Mouse (Mus musculus) neural tube, embryonic 10.5 days (tissue): ENCODE data around the gene Flt3.
A peak's percentile ranks its signal among the peaks of the same experiment; 100 is the strongest.

Experiments
- DNase-seq: peaks from one replicate; pipeline ENCODE4 v3.0.0-alpha.2; 2017; ENCODE audit warnings: low spot score; ENCODE audit errors: extremely low spot score

Gene Flt3

GRCm38 (mm10) chr5:147354985-147355384, 45.3 kb downstream of the Flt3 start:
- no peak for DNase-seq

- no peak for DNase-seq
Measured at GRCm38 (mm10) chr5:147354161-147354780, 46.0 kb downstream of the Flt3 start.

GRCm38 (mm10) chr5:147351931-147352330, 48.4 kb downstream of the Flt3 start:
- DNase-seq, result no peak

- no peak for DNase-seq
Measured at GRCm38 (mm10) chr5:147345981-147346380, 54.3 kb downstream of the Flt3 start.

GRCm38 (mm10) chr5:147343904-147344303, 56.4 kb downstream of the Flt3 start:
- no peak for DNase-seq

- DNase-seq, result no peak
Measured at GRCm38 (mm10) chr5:147342901-147343300, 57.4 kb downstream of the Flt3 start.

- DNase-seq, result no peak
Measured at GRCm38 (mm10) chr5:147340741-147341414, 59.4 kb downstream of the Flt3 start.

GRCm38 (mm10) chr5:147339560-147339959, 60.7 kb downstream of the Flt3 start:
- DNase-seq, result no peak

GRCm38 (mm10) chr5:147338967-147339366, 61.3 kb downstream of the Flt3 start:
- DNase-seq, result no peak

GRCm38 (mm10) chr5:147332711-147333110, 67.6 kb downstream of the Flt3 start:
- DNase-seq, result no peak

GRCm38 (mm10) chr5:147331547-147331946, 68.7 kb downstream of the Flt3 start:
- DNase-seq, result peak; percentile 65

GRCm38 (mm10) chr5:147329946-147330345, 70.3 kb downstream of the Flt3 start:
- no peak for DNase-seq

- no peak for DNase-seq
Measured at GRCm38 (mm10) chr5:147327636-147328035, 72.7 kb downstream of the Flt3 start.

GRCm38 (mm10) chr5:147325931-147326330, 74.4 kb downstream of the Flt3 start:
- DNase-seq, result no peak

GRCm38 (mm10) chr5:147323237-147323917, 76.9 kb downstream of the Flt3 start:
- DNase-seq, result peak; percentile 83

GRCm38 (mm10) chr5:147322183-147322582, 78.1 kb downstream of the Flt3 start, which contains the start of gene Urad:
Gene Urad, minus strand, starts transcription at chr5:147322440.
- DNase-seq, result no peak

GRCm38 (mm10) chr5:147319653-147320052, 80.6 kb downstream of the Flt3 start:
- peak; percentile 16 for DNase-seq

- DNase-seq, result no peak
Measured at GRCm38 (mm10) chr5:147317991-147318390, 82.3 kb downstream of the Flt3 start.

- no peak for DNase-seq
Measured at GRCm38 (mm10) chr5:147317321-147317720, 83.0 kb downstream of the Flt3 start.

GRCm38 (mm10) chr5:147315432-147316075, 84.7 kb downstream of the Flt3 start:
- DNase-seq, result no peak

- peak; percentile 61 for DNase-seq
Measured at GRCm38 (mm10) chr5:147314646-147315431, 85.5 kb downstream of the Flt3 start.
